Mouse (Mus musculus): ENCODE results near the gene Rasip1.

Gene Rasip1

GRCm38 (mm10) chr7:45686841-45687240 lies 59.6 kb downstream of the Rasip1 start:
- no peak for DNase-seq
